Mouse (Mus musculus): ENCODE results near the gene Cyp26c1. TPM values are rescaled to one million over a fixed set of nuclear protein-coding genes. Genes with fewer than 3 reads are reported as not detected.

The Cyp26c1 gene
- polyA plus RNA-seq, 1 experiment from 2014 or later: not detected

DNA sequence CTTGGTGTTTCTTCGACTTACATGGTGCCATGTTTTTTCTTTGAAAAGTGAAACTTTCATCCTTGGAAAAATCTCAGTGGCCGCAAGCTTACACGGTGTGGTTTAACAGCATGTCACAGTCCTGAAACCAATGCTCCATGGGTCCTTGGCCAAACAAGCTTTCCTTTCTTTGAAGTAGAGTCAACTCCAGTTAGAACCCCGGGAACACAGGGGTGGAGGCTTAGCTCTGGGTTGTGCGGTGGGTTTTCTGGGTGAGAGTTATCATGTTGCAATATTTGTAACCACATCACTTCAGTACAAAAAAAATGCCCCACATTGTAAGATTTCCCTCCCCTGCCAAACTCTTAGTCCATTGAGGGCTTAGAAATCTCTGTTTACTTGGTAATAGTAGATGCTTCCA, 20.3 kb downstream of the Cyp26c1 start:
- no peak overlapping the region for H3K27ac ChIP-seq
- H3K4me1 ChIP-seq: no peaks in the 10 kb centered on the region
- H3K9me3 ChIP-seq (replicated peaks): no peaks in the 10 kb centered on the region
- no peak for DNase-seq (ENCODE audit: low spot score)
- no peaks in the 10 kb centered on the region for H3K36me3 ChIP-seq
- H3K4me3 ChIP-seq: no peak overlapping the region
- WGBS: 92% methylated on average over 5 of the region's 5 CpGs
- peaks cover 31% of the 10 kb centered on the region for H3K27me3 ChIP-seq (ENCODE audit: low read depth, poor library complexity, severe bottlenecking)

DNA sequence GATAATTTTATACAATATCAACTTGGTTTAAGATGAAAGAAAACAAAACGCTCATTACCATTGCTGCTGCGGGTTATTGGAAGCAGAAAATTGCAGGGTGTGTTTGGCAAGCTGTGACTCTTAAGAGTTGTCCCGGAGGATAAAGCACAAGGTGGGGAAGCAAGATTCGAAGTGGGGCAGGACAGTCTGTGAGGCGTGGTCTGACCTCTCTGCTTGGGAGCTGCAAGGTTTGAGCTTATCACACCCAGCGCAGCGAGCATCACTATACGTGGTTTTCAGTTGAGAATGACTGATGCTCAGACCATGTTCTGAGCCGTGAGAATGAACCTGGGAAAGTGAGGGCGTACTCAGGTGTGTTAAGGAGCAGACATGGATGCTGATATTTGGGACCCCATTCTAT, 29.3 kb downstream of the Cyp26c1 start:
- no peak overlapping the region for H3K4me3 ChIP-seq
- no peaks in the 10 kb centered on the region for H3K4me1 ChIP-seq
- no peak for DNase-seq (ENCODE audit: low spot score)
- WGBS: 70% methylated on average over 10 of the region's 10 CpGs
- no peak overlapping the region for H3K27ac ChIP-seq
- no peaks in the 10 kb centered on the region for H3K9me3 ChIP-seq (replicated peaks)
- no peaks in the 10 kb centered on the region for H3K27me3 ChIP-seq (ENCODE audit: low read depth, poor library complexity, severe bottlenecking)
- no peaks in the 10 kb centered on the region for H3K36me3 ChIP-seq

DNA sequence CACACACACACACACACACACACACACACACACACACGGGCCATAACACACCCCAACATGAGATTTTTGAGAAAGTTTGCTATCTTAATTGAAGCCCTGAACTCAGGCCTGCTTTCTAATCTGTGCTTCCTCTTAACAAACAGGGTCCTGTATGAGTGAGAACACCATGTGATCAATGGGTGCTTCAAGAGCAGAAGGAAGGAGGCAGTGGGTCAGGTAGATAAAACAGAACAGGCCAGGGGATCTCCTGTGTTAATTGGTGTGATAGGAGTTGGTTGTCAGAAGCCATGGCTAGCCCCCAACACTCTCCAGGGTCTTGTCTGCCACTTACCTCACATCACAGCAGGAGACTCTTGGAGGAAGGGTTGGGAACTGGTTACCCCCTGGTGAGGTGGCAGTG, 30.6 kb downstream of the Cyp26c1 start:
- H3K4me3 ChIP-seq: no peak overlapping the region

DNA sequence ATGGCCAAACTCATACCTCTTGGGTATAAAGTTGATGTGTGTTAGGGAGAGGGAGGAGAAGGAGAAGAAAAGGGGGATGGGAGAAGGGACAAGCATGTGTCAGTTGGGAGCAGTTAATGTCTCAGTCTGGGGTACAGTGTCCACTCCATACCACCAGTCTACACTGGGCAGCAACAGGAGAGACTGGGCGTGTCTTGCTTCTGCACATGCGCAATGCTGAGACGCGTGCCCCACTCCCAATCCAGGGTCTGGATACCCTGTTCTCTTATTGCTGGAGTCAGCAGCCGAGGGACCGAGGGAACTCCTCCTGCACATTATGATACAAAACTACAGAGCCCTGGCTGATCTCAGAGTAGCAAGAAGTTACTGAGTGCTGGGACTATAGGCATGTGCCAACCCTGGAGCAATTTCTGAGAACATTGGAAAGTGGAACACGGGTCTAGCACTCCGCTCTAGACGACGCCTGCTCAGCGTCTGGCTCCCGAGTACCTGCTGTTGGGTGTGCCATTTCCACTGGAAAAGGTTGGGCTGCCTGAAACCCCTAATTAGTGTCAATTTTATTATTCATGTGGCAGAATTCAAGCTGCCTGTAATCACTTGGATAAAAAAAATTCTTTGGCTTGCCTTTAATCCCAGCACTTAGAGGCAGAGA, 31.3 kb downstream of the Cyp26c1 start:
- Histone ChIP-seq H3K9me3 (replicated peaks) (no peaks in the 10 kb centered on the region), H3K27me3 (ENCODE audit: low read depth, poor library complexity, severe bottlenecking) (no peaks in the 10 kb centered on the region), H3K4me3 (no peak overlapping the region), H3K27ac (no peak overlapping the region), H3K36me3 (no peaks in the 10 kb centered on the region), H3K4me1 (no peaks in the 10 kb centered on the region)
- no peak for DNase-seq (ENCODE audit: low spot score)
- WGBS: 81% methylated on average over 12 of the region's 12 CpGs

More for the DNA sequence above, 30.6 kb downstream of the Cyp26c1 start:
- H3K36me3 ChIP-seq: no peaks in the 10 kb centered on the region
- WGBS: 67% methylated on average over 1 of the region's 1 CpGs
- DNase-seq (ENCODE audit: low spot score): no peak
- no peaks in the 10 kb centered on the region for H3K4me1 ChIP-seq
- no peak overlapping the region for H3K27ac ChIP-seq
- H3K27me3 ChIP-seq (ENCODE audit: low read depth, poor library complexity, severe bottlenecking): no peaks in the 10 kb centered on the region
- H3K9me3 ChIP-seq (replicated peaks): no peaks in the 10 kb centered on the region

DNA sequence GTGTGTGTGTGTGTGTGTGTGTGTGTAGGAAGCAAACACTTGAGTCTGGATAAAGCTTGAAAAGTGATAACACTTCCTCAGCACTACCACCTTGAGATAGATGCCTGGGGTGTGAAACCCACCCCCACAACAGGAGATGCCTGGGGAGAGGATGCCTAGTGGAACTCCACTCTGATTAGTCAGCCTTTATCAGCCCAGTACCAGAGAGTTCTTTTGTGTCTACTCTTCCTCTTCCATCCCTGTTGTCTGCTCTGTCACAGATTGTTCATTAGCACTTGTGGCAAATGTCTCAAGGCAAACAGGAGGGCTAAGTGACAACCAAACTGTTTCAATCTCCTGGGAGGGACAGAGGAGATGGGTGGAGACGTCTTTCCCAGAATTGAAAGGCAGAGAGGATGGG, 33.8 kb downstream of the Cyp26c1 start:
- Histone ChIP-seq H3K27ac (no peak overlapping the region; the same call in 1 of the 2 replicates), H3K4me3 (no peak overlapping the region), H3K36me3 (no peaks in the 10 kb centered on the region), H3K4me1 (no peaks in the 10 kb centered on the region), H3K27me3 (ENCODE audit: low read depth, poor library complexity, severe bottlenecking) (no peaks in the 10 kb centered on the region), H3K9me3 (replicated peaks) (no peaks in the 10 kb centered on the region)
- WGBS: 35% methylated on average over 1 of the region's 1 CpGs
- no peak for DNase-seq (ENCODE audit: low spot score)

DNA sequence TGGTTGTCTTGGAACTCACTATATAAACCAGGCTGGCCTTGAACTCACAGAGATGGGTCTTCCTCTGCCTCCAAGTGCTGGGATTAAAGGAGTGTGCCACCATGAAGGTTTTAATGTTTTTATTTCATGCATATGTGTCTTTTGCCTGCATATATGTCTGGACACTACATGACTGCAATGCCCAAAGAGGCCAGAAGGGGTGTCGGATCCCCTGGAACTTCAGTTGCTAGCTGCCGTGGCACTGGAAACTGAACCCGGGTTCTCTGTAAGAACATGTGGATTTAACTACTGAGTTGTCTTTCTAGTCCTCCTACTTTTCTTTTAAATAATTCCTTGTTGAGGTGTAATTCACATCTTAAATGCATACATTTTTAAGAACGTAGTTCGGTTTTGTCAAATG, 39.2 kb downstream of the Cyp26c1 start:
- 96% methylated on average over 5 of the region's 5 CpGs for WGBS

DNA sequence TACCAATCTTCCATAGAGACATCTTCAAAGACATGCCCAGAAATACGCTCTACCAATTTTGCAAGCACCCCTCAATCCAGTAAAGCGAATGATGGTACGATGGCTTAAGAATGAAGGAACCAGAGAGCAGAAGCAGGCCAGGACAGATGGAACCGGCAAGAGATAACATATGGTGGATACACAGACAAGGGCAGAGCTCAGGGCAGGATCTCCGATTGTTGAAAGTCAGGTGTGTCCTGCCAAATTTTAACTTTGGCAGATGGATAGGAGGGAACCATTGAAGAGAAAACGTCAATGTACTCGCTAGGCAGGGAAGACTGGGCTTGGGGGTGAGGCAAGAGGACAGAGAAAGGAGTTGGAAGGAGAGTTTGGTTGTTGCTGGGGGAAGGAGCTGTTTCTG, 41.2 kb downstream of the Cyp26c1 start:
- Histone ChIP-seq H3K36me3 (no peaks in the 10 kb centered on the region), H3K9me3 (replicated peaks) (no peaks in the 10 kb centered on the region), H3K4me1 (peaks cover 8% of the 10 kb centered on the region), H3K4me3 (no peak overlapping the region), H3K27me3 (ENCODE audit: low read depth, poor library complexity, severe bottlenecking) (no peaks in the 10 kb centered on the region), H3K27ac (no peak overlapping the region)
- WGBS: 91% methylated on average over 7 of the region's 7 CpGs
- no peak for DNase-seq (ENCODE audit: low spot score)

More for the DNA sequence above, 39.2 kb downstream of the Cyp26c1 start:
- Histone ChIP-seq H3K4me3 (no peak overlapping the region), H3K27me3 (ENCODE audit: low read depth, poor library complexity, severe bottlenecking) (no peaks in the 10 kb centered on the region), H3K4me1 (no peaks in the 10 kb centered on the region), H3K36me3 (no peaks in the 10 kb centered on the region), H3K27ac (no peak overlapping the region), H3K9me3 (replicated peaks) (no peaks in the 10 kb centered on the region)
- DNase-seq (ENCODE audit: low spot score): no peak

DNA sequence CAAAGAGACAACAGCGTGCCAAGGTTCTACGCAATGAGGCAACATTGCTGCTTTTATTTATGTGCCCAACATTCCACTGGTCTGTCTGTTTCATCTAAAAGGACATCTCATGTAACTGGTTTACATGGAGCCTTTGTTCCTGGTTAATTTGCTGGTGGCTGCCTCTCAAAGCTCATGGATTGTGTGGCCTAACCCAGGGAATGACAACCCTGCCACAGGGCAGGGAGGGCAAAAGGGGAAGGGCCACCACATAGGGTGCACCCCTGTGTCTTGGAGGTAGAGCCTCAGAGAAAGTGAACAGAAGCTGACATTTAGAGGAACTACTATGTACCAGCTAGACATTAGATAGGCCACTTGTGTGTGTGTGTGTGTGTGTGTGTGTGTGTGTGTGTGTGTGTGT, 42.0 kb downstream of the Cyp26c1 start:
- H3K27me3 ChIP-seq (ENCODE audit: low read depth, poor library complexity, severe bottlenecking): no peaks in the 10 kb centered on the region
- DNase-seq (ENCODE audit: low spot score): no peak
- no peaks in the 10 kb centered on the region for H3K9me3 ChIP-seq (replicated peaks)
- H3K36me3 ChIP-seq: no peaks in the 10 kb centered on the region
- peaks cover 8% of the 10 kb centered on the region for H3K4me1 ChIP-seq
- no peak overlapping the region for H3K4me3 ChIP-seq
- WGBS: 93% methylated on average over 2 of the region's 2 CpGs
- no peak overlapping the region for H3K27ac ChIP-seq

DNA sequence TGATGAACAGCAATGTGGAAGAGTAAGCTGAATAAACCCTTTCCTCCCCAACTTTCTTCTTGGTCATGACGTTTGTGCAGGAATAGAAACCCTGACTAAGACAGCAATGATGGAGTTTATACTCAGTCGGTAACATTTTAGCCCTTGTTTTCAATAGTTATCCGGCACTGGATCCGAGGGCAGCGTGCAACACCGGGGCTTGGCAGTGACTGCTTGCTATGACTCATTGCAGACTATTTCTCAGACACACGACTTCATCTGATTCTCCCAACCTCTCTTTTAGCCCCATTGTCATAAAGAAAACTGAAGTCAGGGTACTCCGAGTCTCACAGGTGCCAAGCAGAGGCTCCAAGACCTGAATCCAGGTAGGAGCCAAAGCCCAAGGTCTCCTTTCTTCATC, 50.0 kb downstream of the Cyp26c1 start:
- H3K36me3 ChIP-seq: no peaks in the 10 kb centered on the region
- WGBS: 92% methylated on average over 8 of the region's 8 CpGs
- peaks cover 18% of the 10 kb centered on the region for H3K4me1 ChIP-seq
- DNase-seq (ENCODE audit: low spot score): no peak
- no peak overlapping the region for H3K27ac ChIP-seq
- H3K9me3 ChIP-seq (replicated peaks): no peaks in the 10 kb centered on the region
- H3K4me3 ChIP-seq: no peak overlapping the region
- H3K27me3 ChIP-seq (ENCODE audit: low read depth, poor library complexity, severe bottlenecking): no peaks in the 10 kb centered on the region

DNA sequence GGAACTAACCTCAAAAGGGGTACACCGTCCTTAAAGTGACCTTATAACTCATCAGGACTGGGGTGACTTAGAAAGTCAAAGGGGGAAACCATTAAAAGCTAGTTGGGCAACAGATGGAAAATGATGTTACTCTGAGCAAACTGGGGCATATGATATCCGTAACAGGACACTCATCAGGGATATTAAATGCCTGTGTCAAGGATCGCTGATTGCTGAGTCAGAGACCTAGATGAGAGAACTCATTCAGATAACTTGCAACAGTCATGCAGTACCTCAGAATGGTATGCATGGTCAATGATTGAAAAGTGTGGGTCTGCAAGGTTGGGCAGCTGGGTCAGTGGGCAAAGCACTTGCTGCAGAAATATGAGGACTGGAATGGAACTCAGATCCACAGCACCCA, 53.2 kb downstream of the Cyp26c1 start:
- Histone ChIP-seq H3K4me3 (no peak overlapping the region), H3K27me3 (ENCODE audit: low read depth, poor library complexity, severe bottlenecking) (no peaks in the 10 kb centered on the region), H3K27ac (no peak overlapping the region), H3K4me1 (peaks cover 10% of the 10 kb centered on the region; the same call in 1 of the 2 replicates), H3K9me3 (replicated peaks) (no peaks in the 10 kb centered on the region), H3K36me3 (no peaks in the 10 kb centered on the region)
- 90% methylated on average over 3 of the region's 3 CpGs for WGBS
- no peak for DNase-seq (ENCODE audit: low spot score)

DNA sequence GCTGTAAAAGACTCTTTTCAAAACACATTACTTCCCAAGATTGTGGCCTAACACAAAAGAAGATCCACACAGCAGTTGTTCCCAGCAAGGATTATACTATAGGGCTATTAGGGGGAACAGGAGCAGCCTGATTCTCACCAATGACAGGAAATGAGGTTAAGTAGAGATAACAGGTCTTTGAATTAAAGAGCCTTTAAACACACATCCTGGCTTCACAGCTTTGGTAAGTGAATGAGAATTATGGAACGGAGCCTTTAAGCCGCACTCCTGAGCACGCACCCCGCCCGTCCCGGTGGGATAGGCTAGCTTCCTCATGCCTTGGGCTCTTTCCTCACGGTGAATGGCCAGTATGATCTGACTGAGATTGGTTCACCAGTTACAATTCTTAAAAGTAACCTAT, 54.7 kb downstream of the Cyp26c1 start:
- DNase-seq (ENCODE audit: low spot score): no peak
- H3K9me3 ChIP-seq (replicated peaks): no peaks in the 10 kb centered on the region
- H3K4me1 ChIP-seq: peaks cover 10% of the 10 kb centered on the region; the same call in 1 of the 2 replicates
- H3K27me3 ChIP-seq (ENCODE audit: low read depth, poor library complexity, severe bottlenecking): no peaks in the 10 kb centered on the region
- H3K27ac ChIP-seq: no peak overlapping the region
- no peaks in the 10 kb centered on the region for H3K36me3 ChIP-seq
- H3K4me3 ChIP-seq: no peak overlapping the region
- 51% methylated on average over 7 of the region's 7 CpGs for WGBS

Other genes with a start within 250 kb of the Cyp26c1 start
- 7.2 and 7.3 TPM in 2 replicates for gene Exoc6, start 135.2 kb upstream of the Cyp26c1 start, polyA plus RNA-seq (2016; fragmentation: Nextera tagmentation; extraction: Ambion mirVana)
- gene Cyp26a1, start 12.2 kb downstream of the Cyp26c1 start, polyA plus RNA-seq (2016; fragmentation: Nextera tagmentation; extraction: Ambion mirVana): 3.6 and 4.2 TPM in 2 replicates